Mouse (Mus musculus) ES-Bruce4 (cell line): ENCODE data around the gene BC048671. TPM values are rescaled to one million over a fixed set of nuclear protein-coding genes. Genes with fewer than 3 reads are reported as not detected.

Experiments
- H3K27ac ChIP-seq: 2 replicates; pipeline ENCODE4 v1.5.1; 2012; ENCODE audit warnings: low read length, inconsistent platforms; ENCODE audit not compliant: insufficient read depth
- H3K27me3 ChIP-seq: 2 replicates; pipeline ENCODE4 v1.6.1; 2012; ENCODE audit warnings: mild to moderate bottlenecking, low read length, inconsistent platforms; ENCODE audit not compliant: control insufficient read depth, poor library complexity, insufficient read depth, severe bottlenecking
- H3K36me3 ChIP-seq: 2 replicates; pipeline ENCODE4 v1.6.1; 2012; ENCODE audit warnings: inconsistent platforms, mild to moderate bottlenecking, low read length, moderate library complexity; ENCODE audit not compliant: control insufficient read depth, poor library complexity, insufficient read depth, severe bottlenecking
- H3K4me1 ChIP-seq: one replicate; pipeline ENCODE4 v1.8.1; 2011; ENCODE audit warnings: low read length; ENCODE audit not compliant: control insufficient read depth, insufficient read depth
- H3K4me3 ChIP-seq: 2 replicates; pipeline ENCODE4 v1.5.1; 2011; ENCODE audit warnings: low read depth, mild to moderate bottlenecking, low read length
- H3K9ac ChIP-seq: 2 replicates; pipeline ENCODE4 v1.6.1; 2012; ENCODE audit warnings: low read depth, mild to moderate bottlenecking, inconsistent platforms; ENCODE audit not compliant: poor library complexity, severe bottlenecking
- H3K9me3 ChIP-seq: replicated peaks from 2 replicates; pipeline ENCODE4 v1.6.1; 2012; ENCODE audit warnings: mild to moderate bottlenecking, low read length, inconsistent platforms; ENCODE audit not compliant: control insufficient read depth, poor library complexity, insufficient read depth, severe bottlenecking
- CTCF ChIP-seq: IDR thresholded peaks from one replicate; pipeline ENCODE4 v1.8.1; 2011; ENCODE audit warnings: low read depth, low read length
- EP300 ChIP-seq: IDR thresholded peaks from 2 replicates; pipeline ENCODE4 v1.6.1; 2011; ENCODE audit warnings: low read depth, low read length; ENCODE audit not compliant: insufficient read depth
- POLR2A ChIP-seq: IDR thresholded peaks from one replicate; pipeline ENCODE4 v1.8.1; 2011; ENCODE audit warnings: low read length; ENCODE audit not compliant: insufficient read depth
- polyA plus RNA-seq: library from polyadenylated mRNA; stranded (reverse); fragments of >200 nt; gene quantifications from 2 replicates; pipeline ENCODE4 v1.2.4, GENCODE M21; 2011; ENCODE audit warnings: low read depth; ENCODE audit not compliant: missing spikeins, insufficient read depth, insufficient read length

The BC048671 gene
- polyA plus RNA-seq, 1 experiment, result not detected

DNA sequence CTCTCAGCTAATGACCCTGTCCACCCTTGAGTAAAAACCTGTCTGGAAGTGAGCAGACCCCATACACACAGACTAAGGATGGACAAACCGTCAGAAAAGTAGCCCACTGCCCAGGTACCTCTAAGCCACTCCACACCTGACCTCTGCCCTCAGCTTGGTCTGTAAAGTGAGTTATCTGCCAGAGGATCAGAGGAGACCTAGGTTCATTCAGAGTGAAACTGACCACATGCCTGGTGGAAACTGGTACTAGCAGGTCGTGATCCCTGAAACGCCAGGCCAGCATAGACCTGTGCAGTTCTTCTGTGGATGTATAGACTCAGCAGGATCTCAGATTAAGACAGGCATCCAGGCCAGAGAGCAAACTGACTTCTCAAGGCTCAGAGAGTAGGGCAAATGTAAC is 23.4 kb downstream of the BC048671 start:
- Histone ChIP-seq H3K9me3 (no peaks in the 10 kb centered on the region), H3K36me3 (no peaks in the 10 kb centered on the region), H3K4me3 (peak overlapping the region; percentile 47; the same call in 1 of the 2 replicates), H3K27me3 (no peaks in the 10 kb centered on the region), H3K27ac (no peak overlapping the region), H3K9ac (no peak overlapping the region), H3K4me1 (no peaks in the 10 kb centered on the region)
- TF ChIP-seq EP300 (no peak), POLR2A (no peak), CTCF (no peak)

DNA sequence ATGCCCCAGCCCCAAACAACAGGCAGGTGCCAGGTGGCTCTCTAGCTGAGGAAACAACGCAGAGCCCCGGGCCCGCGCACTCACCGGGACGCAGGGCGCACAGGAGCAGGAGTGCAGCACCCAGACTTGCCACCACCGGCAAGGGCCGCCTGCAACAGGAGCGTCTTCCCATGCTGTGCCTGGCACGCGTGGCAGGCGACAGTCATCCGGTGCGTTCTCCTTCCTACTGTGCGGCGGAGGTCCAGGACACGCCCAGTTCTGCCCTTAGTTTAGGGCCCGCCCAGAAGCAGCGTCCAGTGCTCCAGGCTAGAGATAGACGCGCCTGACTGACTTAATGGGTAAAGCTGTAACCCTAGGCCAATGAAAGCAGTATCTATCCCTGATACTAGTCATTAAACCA is 24.0 kb downstream of the BC048671 start, which contains the start of gene Chst13:
TSS of gene Chst13 (minus strand) at position 195 of the 400 bp plus-strand sequence.
- no peak within 1 kb of the TSS for H3K27ac ChIP-seq
- H3K36me3 ChIP-seq, result no peaks in the 10 kb centered on the region
- H3K4me3 ChIP-seq, result peak within 1 kb of the TSS; percentile 47
- H3K4me1 ChIP-seq, result no peaks in the 10 kb centered on the region
- H3K9me3 ChIP-seq, result no peaks in the 10 kb centered on the region
- TF ChIP-seq EP300 (no peak), CTCF (no peak), POLR2A (no peak)
- H3K9ac ChIP-seq, result no peak within 1 kb of the TSS
- H3K27me3 ChIP-seq, result no peaks in the 10 kb centered on the region

DNA sequence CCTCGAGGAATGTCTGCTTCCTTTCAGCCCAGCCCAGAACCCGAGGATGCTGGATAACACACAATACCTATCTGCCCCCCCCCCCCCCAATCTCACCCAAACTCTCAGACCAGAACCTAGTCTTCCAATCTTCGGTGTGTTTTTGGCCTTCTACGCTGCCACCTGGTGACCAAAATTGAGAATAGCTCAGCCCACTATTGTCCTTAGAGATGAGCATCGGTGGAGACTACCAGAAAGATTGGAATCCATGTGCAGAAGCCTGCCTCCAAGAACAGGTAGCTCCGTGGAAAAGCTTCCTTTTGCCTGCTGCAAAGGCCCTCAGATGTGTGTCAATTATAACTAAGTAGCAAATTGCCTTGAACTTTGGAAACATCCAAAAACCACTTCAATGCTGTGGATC is 26.7 kb downstream of the BC048671 start:
- Histone ChIP-seq H3K9ac (no peak overlapping the region), H3K4me3 (no peak overlapping the region), H3K4me1 (no peaks in the 10 kb centered on the region), H3K27me3 (no peaks in the 10 kb centered on the region), H3K36me3 (no peaks in the 10 kb centered on the region), H3K9me3 (no peaks in the 10 kb centered on the region), H3K27ac (no peak overlapping the region)
- TF ChIP-seq EP300 (no peak), POLR2A (no peak), CTCF (peak; percentile 1)

- Histone ChIP-seq H3K4me1 (no peaks in the 10 kb centered on the region), H3K27ac (no peak overlapping the region), H3K4me3 (no peak overlapping the region), H3K9me3 (no peaks in the 10 kb centered on the region), H3K36me3 (no peaks in the 10 kb centered on the region), H3K27me3 (no peaks in the 10 kb centered on the region), H3K9ac (no peak overlapping the region)
- TF ChIP-seq CTCF (no peak), EP300 (no peak), POLR2A (no peak)
These were observed 28.9 kb downstream of the BC048671 start for GRCm38 (mm10) chr6:90329953-90330352.

GRCm38 (mm10) chr6:90332561-90333425 is 31.8 kb downstream of the BC048671 start, which contains the start of gene Uroc1:
Gene Uroc1, plus strand, starts transcription at chr6:90333284.
- no peaks in the 10 kb centered on the region for H3K4me1 ChIP-seq
- H3K27me3 ChIP-seq, result no peaks in the 10 kb centered on the region
- H3K9me3 ChIP-seq, result no peaks in the 10 kb centered on the region
- no peak within 1 kb of the TSS for H3K9ac ChIP-seq
- no peak within 1 kb of the TSS for H3K4me3 ChIP-seq
- H3K27ac ChIP-seq, result no peak within 1 kb of the TSS
- H3K36me3 ChIP-seq, result no peaks in the 10 kb centered on the region
- TF ChIP-seq CTCF, result no peak
- no peak for TF ChIP-seq POLR2A
- TF ChIP-seq EP300, result no peak

DNA sequence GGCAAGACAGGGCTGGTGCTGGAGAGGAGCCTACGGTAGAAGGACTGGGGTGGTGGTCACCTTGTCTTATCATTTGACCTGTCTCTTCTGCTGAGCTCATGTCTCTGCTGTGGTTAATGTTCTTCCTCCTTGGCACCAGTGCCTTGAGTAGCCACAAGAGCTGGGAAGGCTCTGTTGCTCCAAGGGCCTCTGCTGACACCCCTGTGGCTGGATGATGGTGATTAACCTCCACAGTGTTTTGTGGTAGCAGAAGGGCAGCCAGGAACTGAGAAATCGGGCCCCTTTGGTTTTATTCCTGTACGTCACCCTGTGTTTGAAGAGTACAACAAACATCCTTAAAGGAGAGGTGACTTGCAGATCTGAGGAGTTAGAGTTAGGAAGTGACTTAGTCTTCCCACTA is 33.2 kb downstream of the BC048671 start:
- no peaks in the 10 kb centered on the region for H3K9me3 ChIP-seq
- TF ChIP-seq CTCF (no peak), POLR2A (no peak), EP300 (no peak)
- H3K9ac ChIP-seq, result no peak overlapping the region
- H3K36me3 ChIP-seq, result no peaks in the 10 kb centered on the region
- no peaks in the 10 kb centered on the region for H3K27me3 ChIP-seq
- no peak overlapping the region for H3K27ac ChIP-seq
- no peaks in the 10 kb centered on the region for H3K4me1 ChIP-seq
- H3K4me3 ChIP-seq, result no peak overlapping the region
